Mouse (Mus musculus) T-helper 2 cell (primary cell): ENCODE measurements at regions not wholly inside any gene's neighbourhood (a gene's known extent, or its start where the extent isn't known, plus 50 kb on each side); places are given as distances from the start of the nearest gene placed in this dataset.

ENCODE experiments used
- in situ Hi-C: fragments of 300-600 bp; cut with MboI, MseI; formaldehyde crosslinking; loops from one replicate; pipeline ENCODE4 v1.15.1; 2025; ENCODE audit warnings: high pct_unique_total_duplicates

DNA sequence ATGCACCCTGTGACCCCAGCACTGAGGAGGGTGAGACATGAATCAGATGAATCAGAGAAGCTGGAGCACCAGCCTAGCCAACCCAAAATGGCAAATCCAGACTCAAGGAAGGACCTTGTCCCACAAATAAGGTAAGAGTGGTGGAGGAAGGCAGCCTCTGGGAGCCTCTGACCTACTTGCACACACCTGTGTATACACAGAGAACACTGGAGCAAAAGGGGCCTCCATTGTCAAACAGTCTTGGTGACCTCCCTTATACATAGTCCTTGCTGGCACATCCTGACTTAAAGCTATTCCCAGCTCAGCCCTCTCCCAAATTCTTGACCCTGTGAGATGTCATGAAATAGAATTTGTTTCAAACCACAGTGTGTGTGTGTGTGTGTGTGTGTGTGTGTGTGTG, 57.1 kb downstream of the Inhbb start:
- in situ Hi-C loops, result loop anchor here (25.0 kb wide), 1 partner anchor 1597 kb away; no protein-coding TSS in a partner anchor

DNA sequence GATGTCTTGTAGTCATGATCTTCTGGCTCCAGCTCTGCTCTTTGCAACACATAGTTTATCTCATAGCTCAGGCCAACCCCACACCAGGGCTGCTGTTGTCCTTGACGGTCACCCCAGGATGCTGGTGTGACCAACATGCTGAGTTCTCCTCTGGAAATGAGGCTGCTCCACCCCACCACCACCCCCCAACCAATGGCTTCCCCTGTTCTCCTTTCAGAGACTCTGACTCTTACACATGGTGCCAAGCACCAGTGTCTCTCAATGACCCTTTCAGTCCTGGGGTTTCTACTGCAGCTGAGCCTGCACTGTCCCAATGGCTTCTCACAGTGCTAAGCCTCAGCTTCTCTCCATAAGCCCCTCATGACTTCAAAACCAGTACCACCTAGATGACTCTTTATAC, 64.0 kb downstream of the Inhbb start:
- in situ Hi-C loops, result loop anchor here (25.0 kb wide), 1 partner anchor 1604 kb away; no protein-coding TSS in a partner anchor

DNA sequence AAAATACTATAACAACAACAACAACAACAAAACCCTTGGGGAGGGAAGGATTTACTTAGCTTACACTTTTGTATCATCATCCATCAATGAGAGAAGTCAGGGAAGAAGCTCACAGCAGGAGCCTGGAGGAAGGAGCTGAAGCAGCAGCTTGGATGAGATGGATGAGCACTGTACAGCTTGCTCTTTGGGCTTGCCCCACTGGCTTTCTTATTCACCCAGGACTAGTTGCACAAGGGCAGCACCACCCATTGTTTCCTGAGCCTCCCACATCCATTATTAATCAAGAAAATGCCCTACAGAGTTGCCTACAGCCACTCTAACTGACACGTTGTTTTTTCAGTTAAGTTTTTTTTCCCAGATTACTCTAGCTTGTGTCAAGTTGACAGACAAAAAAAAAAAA, 65.1 kb downstream of the Inhbb start:
- in situ Hi-C loops, result loop anchor here (25.0 kb wide), 1 partner anchor 1605 kb away; no protein-coding TSS in a partner anchor

DNA sequence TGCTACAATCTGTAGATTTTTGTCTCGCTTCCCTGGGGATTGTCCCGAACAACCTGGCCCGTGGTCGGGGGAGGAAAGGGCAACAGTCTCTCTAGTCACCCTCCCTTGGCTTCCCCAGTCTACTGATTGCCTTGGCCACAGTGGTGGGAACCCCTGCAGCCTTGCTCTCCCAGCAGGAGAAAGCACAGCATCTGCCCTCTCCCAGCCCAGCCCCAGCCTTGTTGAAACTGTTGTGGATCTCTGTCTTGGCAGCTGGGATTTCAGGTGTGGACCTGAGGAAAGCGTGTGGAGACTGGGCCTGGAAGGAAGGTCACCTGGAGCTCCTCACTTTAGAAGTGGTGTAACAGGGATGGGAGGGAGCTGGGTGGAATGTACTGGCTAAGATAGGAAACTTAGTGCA, 66.6 kb downstream of the Inhbb start:
- in situ Hi-C loops, result loop anchor here (25.0 kb wide), 1 partner anchor 1607 kb away; no protein-coding TSS in a partner anchor

DNA sequence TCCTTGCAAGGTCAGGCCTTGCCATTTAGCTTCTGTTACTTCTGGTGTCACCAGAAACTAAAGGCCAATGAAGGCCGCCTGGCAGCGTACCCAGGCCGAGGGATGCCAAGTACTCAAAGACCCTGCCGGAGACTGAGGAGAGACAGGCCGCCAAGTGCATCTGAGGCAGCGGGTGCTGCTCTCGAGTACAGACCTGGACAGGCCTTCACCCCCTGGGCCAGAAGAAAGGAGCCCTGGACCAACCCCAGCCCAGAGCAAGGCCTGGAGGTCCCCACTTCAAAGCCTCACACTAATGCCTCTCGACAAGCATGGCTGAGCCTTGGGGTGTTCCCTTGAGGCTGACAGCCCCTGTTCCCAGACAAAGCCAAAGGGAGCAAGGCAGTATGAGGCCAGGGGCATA, 70.5 kb downstream of the Inhbb start:
- in situ Hi-C loops, result loop anchor here (25.0 kb wide), 1 partner anchor 1611 kb away; no protein-coding TSS in a partner anchor

DNA sequence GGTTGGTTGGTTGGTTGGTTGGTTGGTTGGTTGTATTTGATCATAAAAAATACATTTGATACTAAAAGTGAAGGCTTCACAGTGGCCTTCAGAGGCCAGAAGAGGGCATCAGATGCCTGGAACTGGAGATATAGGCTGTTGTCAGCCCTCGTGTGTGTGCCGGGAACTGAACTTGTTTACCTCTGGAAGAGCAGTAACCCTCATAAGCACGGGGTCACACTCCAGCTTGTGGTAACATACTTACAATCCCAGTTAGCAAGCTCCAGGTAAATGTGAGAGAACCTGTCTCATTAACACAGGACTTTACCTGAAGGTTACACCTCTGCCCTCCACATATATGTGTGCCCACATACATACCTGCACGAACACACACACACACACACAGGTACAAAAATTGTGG, 71.2 kb downstream of the Inhbb start:
- in situ Hi-C loops, result loop anchor here (25.0 kb wide), 1 partner anchor 1611 kb away; no protein-coding TSS in a partner anchor

DNA sequence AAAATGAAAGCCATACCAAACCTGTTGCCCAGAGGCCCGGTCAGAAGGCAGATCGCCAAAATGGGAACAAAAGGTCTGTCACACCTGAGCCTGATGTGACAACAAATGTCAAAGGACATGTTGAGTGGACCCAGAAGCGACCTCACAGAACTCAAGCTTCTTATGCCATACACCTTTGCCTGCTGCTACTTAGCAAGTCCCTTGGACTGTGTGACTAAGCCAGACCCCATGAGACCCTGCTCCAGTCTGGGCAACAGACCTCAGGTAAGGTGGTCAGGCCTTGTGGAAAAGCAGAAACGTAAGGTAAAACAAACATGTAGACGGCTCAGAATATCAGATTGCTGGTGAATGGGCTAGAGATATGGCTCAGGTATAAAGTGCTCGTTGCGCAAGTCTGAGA, 71.8 kb downstream of the Inhbb start:
- in situ Hi-C loops, result loop anchor here (25.0 kb wide), 1 partner anchor 1612 kb away; no protein-coding TSS in a partner anchor

DNA sequence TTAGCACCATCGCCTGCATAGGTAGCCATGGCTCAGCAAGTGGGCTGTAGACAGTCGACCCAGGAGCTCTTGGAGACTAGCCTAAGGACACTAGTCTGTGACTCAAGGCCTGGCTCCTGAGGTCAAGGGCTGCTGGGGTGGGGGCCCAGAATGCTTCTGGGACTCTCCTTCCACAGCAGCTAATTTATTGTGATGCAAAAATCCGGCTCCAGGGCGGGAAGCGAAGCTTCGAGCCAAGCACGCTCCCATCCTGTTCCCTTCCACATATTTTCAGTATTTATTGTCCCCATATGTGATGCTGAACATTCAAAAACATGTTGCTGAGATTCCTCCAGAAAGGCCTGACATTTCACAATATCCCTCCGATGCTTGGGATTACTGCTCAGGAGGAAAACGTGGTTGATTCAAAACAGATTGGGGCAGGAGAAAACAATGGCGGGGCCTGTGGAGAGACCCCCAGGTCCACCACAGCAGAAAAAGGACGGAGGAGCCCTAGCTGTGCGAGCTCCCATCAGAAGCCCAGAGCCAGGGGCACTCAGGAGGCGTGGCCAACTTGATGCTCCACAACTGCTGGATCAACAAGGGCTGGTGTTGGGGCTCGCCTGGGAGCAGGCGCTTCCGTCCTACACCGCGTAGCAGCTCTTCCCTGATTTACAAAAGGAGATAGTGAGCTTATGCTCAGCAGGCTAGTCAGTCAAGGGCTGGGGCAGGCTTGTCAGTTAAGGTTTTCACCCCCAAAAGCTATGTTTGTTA, 73.4 kb downstream of the Inhbb start:
- in situ Hi-C loops, result no loop called here

DNA sequence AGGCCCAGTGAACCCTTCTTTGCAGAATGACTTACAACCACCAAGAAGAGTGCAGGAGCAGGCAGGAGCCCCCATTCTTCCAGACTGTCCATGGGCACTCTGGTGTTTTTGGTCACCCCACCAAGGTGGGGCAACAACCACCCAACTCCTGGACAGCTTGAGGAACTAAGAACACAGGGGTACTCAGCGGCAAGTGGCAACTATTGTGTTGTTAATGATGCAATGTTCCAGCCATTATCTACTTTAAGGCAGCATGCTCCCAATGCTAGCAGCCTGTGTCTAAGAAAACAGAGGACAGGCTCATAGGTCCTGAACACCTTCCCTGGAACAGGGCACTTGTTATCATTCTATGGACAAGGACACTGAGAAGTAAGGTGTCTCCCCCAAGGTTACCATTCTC, 74.3 kb downstream of the Inhbb start:
- in situ Hi-C loops, result no loop called here

DNA sequence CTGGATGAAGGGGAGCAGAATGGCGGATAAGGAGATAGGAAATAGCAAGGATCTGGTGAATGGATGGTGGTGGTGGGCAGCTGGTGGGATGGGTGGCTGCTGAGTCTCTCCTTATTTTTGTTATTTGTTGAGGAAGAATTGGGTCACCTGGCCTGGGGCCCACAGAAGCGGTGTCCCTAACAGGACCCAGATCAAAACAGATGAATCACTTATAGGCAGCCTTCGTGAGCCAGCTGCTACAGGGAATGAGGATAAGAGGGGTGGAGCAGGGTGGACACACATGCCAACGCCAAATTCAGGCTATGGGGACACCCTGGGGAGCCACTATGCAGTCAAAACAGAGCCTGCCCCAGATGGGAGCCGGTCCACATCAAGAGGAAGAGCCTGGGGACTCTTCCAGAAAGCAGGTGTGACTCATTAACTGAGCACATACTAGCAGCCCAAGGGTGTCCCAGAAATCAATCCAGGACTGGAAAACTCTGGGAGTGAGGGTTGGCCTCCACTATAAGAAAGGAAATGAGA, 75.4 kb downstream of the Inhbb start:
- in situ Hi-C loops, result no loop called here

DNA sequence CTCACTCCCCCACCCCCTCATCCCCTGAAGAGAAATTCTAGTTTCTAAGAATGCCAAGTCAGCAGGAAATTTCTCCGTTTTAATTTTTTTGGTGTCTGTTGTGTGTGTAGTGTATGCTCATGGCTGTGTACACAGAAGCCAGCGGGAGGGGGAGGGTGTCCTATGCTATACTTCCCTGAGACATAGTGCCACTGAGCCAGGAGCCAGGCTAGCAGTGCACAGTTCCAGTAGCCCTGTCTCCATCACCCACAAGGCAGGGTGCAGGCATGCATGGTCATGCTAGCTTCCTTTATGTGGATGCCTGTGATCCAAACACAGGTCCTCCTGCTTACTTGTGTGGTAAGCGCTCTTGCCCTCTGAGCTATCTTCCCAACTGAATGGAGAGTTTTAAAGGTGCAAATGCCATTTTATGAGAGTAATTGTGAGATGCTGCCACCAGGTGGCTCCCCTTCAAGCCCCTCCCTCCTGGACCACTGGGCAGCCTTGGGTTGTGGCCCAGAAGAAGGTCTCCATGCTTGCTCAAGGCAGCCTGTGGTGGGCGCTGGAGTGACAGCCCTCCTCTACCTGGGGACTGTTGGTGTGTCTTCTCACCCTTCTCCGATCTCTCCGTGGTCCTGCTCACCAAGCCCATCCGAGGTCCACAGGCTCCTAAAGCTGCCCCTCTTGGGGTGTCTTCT, 76.8 kb downstream of the Inhbb start:
- in situ Hi-C loops, result no loop called here

DNA sequence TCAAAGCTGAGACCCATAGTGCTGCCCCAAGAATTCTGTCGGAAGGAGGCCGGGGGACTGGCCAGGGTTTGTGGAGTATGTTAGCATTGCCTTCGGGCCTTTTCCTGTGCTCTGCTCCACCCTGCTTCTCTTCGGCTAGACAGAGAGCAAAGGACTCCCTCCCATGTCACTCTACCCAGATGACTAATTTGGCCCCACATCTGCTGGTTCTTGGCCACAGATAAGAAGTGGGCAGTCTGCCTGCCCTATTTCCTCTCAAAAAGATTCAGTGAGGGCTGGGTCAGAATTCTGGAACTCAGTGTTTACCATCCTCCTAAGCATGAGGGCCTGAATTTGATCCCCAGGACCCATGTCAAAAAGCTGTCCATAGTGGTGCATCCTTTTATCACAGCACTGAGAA, 78.0 kb downstream of the Inhbb start:
- in situ Hi-C loops, result no loop called here

DNA sequence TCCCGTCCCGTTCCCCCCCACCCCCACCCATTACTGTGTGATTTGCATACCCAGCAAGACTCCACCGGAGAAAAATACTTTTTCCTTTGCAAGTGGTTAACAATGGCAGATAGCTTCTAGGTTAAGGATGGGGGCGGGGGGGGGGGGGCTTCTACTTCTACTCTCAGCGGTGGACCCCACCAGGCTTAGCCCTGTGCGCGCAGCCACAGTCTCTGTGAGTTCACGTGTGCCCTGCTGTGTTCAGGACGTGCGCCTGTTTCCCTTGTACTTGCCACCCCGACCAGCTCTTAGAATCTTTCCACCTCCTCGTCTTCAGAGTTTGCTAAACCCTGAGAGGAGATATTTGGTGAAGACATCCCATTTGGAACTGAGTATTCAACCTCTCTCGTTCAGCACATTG, 86.9 kb downstream of the Inhbb start:
- in situ Hi-C loops, result no loop called here

DNA sequence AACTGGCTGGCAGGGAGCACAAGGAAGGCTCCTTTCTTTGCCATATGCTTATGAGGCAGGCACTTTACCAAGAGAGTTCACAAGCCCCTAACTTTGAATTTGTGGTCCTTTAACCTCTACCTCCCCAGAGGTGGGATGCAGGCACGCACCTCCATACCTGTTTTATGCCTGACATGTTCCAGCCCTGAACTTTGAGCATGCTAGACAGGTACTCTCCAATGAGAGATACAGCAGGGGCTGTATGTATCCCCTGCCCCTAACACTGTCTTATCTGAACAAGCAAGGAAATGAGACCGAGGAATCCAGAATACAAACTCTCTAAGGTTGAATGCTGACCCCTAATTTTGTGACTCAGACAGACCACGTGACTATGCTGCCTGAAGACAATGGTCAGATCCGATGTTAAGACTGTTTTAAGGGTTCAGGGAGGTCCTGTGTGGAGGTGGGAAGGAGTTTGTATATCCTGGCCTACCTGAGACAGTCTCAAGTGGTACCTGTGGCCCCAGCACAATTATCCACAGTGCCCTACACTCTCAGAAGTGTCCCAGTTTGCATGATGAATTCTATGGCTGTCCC, 91.2 kb downstream of the Inhbb start:
- in situ Hi-C loops, result no loop called here

DNA sequence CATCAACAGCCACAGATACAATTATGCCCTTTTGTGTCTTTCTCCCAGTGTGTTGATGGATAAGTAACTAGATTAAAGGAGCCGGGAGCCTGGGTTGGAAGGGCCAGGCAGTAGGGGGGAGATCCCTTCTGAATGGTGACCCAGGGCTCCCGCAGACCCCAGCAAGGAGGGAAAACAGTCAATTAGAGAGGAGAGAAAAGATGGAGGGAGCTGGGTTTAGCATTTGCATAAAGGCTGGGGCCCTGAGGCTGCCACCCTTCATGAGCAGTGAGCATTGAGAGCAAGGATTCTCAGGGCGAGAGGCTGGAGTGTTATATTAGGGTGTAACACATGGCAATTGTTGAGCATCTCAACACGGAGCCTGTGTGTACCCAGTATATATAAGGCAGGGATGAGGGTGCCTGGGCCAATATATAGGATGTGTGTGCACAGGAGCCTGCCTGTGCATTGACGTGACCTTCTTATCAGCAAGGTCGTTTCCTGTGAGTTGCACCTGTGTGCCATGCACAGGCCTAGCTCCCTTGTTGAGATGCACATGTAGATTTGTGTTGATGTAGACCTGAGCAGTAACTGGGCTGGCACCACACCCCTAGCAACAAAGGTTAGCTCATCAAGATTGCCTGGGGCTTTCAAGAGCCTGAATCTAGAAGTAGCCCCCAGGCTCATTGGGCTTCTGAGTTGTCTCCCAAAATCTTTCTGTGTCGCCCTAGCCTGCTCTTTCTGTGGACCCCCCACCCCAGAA, 92.2 kb downstream of the Inhbb start:
- in situ Hi-C loops, result no loop called here

DNA sequence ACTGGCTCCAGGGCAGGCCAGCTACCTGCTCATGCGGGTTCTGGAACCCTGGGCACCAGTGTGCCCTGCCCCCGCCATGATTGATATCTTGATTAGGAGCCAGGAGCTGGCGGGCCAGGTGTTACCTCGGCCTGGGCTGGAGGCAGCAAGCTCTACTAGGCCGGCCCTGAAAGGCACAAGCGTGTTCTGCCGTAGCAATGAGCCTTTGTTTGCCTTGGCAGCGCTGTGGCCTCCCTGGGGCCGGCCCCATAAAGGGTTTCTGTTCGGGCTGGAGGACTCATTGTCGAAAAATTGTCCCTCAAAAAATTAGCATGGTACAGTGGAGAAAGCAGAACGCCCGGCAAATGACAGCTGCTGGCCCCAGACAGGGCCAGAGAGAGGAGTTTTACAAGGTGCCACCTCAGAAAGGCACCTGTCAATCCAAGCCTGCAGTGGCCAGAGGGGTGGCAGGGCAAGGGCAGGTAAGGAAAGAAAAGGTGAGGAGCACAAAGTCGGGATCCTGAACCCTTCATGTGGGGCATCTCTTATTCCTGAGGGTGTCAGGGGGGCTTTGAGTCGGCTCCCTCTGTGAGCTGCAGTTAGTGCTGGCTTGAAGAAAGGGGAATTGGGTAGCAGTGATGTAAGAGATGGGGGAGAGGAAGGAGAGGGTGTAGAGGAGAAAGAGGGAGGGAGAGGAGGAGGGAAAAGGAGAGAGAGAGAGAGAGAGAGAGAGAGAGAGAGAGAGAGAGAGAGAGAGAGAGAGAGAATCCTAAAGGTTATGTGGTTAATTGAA, 92.9 kb downstream of the Inhbb start:
- in situ Hi-C loops, result no loop called here

DNA sequence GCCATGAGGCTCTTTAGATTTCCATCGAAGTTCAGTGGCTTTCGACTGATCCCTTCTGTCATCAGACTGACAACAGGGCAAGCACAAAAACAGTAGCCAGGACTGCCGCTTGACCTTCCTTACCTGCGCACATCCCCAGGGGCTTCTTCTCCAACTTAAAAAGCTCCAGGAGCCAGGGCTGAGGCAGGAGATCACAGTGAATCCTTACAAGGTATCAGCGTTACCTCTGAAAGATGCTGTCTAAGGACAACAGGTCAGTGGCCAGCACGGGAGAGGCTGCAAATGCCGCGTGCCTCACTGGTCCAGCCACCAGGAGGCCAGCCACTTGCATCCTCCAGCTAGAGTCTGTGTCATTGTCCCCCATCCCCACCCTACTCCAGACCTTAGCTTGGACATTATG, 97.5 kb downstream of the Inhbb start:
- in situ Hi-C loops, result no loop called here

DNA sequence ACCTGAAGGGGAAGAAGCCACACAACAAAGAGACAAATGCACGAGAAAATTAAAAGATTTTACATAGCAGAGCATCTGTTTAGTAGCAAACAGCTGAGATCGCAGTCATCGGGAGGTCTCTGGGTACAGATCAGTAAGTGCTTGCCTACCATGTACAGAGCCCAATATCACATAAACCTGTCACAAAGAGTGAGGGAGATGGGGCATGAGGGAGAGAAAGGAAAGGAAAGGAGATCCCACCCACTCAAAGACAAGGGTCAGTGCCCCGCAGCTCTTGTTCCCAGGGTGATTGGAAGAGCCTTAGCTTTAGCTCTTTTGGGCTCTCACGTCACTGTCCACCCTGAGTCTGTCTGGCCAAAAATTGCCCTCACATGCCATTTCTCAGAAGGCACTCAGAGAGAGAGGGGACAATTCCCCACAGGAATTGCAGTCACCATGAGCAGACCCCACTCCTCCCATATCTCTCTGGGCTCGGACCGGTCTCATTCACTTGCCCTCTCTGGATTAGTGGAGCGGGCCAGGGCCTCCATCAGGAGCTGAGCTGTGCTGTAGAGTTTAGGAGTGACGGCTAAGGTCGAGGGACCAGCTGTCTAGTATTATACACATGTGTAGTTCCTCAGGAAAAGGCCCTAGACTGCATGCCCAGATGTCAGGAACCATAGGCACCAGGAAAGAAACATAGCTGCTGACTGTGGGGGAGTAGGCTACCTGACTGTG, 99.6 kb downstream of the Inhbb start:
- in situ Hi-C loops, result no loop called here

DNA sequence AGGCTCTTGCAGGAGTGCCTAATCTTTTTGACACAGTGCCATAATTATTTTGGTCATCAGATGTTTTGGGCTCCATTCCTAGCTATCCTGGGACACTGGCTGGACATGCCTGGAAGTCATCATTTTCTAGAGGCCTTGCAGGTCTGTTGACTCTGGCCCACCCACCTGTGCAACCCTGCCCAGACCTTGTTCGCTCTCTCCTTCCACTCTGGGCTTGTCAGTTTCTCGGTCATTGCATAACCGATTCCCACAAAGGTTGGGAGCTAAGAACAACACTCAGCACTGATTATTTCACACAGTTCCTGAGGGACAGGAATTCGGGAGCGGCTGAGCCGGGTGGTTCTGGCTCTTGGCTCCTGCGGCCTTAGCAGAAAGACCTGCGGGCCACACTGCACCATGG, 100.2 kb downstream of the Inhbb start:
- in situ Hi-C loops, result no loop called here

DNA sequence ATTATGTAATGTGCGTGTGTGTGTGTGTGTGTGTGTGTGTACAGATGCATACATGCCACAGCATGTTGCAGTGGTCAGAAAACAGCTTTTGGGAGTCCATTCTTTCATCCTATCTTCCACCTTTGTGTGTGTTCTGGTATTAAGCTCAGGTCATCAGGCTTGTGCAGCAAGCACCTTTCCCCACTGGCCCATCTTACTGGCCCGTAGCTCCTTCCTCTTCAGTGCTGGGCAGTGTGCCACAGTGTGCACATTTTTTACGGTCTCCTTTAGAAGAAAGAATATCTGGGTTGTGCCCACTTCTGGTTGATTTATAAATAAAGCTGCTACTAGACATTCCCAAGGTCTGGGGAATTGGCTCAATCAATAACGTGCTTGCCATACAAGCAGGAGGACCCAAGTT, 105.0 kb downstream of the Inhbb start:
- in situ Hi-C loops, result no loop called here
